Mouse (Mus musculus): ENCODE data around the gene Ube2d3. TPM values are rescaled to one million over a fixed set of nuclear protein-coding genes. Genes with fewer than 3 reads are reported as not detected.
"Not testable (repeated sequence)": the region's sequence is repeated elsewhere in the genome, so short reads cannot be mapped to it uniquely, and the experiment has no call there.

The Ube2d3 gene
- polyA plus RNA-seq, 1 experiment = 391 TPM

- Histone ChIP-seq H3K36me3 (replicated peaks; ENCODE audit: low read length) (peaks cover 8% of the 10 kb centered on the region), H3K4me3 (replicated peaks) (peak within 1 kb of the TSS; percentile 100), H3K9me3 (peaks cover 2% of the 10 kb centered on the region; the same call in 1 of the 2 replicates), H3K4me1 (peaks cover 13% of the 10 kb centered on the region), H3K27me3 (replicated peaks) (peaks cover 7% of the 10 kb centered on the region)
- TF ChIP-seq FLI1 (IDR thresholded peaks at IDR 0.05; ENCODE audit: low read length) (no peak), GATA1 (IDR thresholded peaks at IDR 0.05; ENCODE audit: borderline replicate concordance, low read length) (no peak)
Observed at GRCm38 (mm10) chr3:135485128-135485899, 47.4 kb downstream of the Ube2d3 start, which contains the start of gene Manba. TSS of gene Manba (plus strand) at chr3:135485611.

GRCm38 (mm10) chr3:135485900-135486241, 47.9 kb downstream of the Ube2d3 start:
- H3K4me1 ChIP-seq = peaks cover 13% of the 10 kb centered on the region
- TF ChIP-seq FLI1 (IDR thresholded peaks at IDR 0.05; ENCODE audit: low read length) = no peak
- TF ChIP-seq GATA1 (IDR thresholded peaks at IDR 0.05; ENCODE audit: borderline replicate concordance, low read length) = no peak
- peaks cover 6% of the 10 kb centered on the region; the same call in 1 of the 2 replicates for H3K9me3 ChIP-seq
- peaks cover 2% of the 10 kb centered on the region for H3K27me3 ChIP-seq (replicated peaks)
- peaks cover 13% of the 10 kb centered on the region for H3K36me3 ChIP-seq (replicated peaks; ENCODE audit: low read length)
- H3K4me3 ChIP-seq (replicated peaks) = peak overlapping the region; percentile 100

- H3K27me3 ChIP-seq (replicated peaks) = peaks cover 2% of the 10 kb centered on the region
- TF ChIP-seq GATA1 (IDR thresholded peaks at IDR 0.05; ENCODE audit: borderline replicate concordance, low read length) (no peak), FLI1 (IDR thresholded peaks at IDR 0.05; ENCODE audit: low read length) (no peak)
- peaks cover 18% of the 10 kb centered on the region for H3K36me3 ChIP-seq (replicated peaks; ENCODE audit: low read length)
- peak overlapping the region; percentile 100 for H3K4me3 ChIP-seq (replicated peaks)
- peaks cover 6% of the 10 kb centered on the region; the same call in 1 of the 2 replicates for H3K9me3 ChIP-seq
- peaks cover 13% of the 10 kb centered on the region for H3K4me1 ChIP-seq
Observed at GRCm38 (mm10) chr3:135486351-135486750, 48.4 kb downstream of the Ube2d3 start.

GRCm38 (mm10) chr3:135487803-135488202, 49.9 kb downstream of the Ube2d3 start:
- Histone ChIP-seq H3K36me3 (replicated peaks; ENCODE audit: low read length) (peaks cover 24% of the 10 kb centered on the region), H3K4me3 (replicated peaks) (no peak overlapping the region), H3K4me1 (peaks cover 13% of the 10 kb centered on the region), H3K27me3 (replicated peaks) (no peaks in the 10 kb centered on the region), H3K9me3 (peaks cover 6% of the 10 kb centered on the region; the same call in 1 of the 2 replicates)
- TF ChIP-seq FLI1 (IDR thresholded peaks at IDR 0.05; ENCODE audit: low read length) (no peak), GATA1 (IDR thresholded peaks at IDR 0.05; ENCODE audit: borderline replicate concordance, low read length) (no peak)

GRCm38 (mm10) chr3:135489865-135490520, 52.0 kb downstream of the Ube2d3 start:
- Histone ChIP-seq H3K4me3 (replicated peaks) (no peak overlapping the region), H3K4me1 (peaks cover 11% of the 10 kb centered on the region), H3K36me3 (replicated peaks; ENCODE audit: low read length) (peaks cover 24% of the 10 kb centered on the region), H3K9me3 (peaks cover 6% of the 10 kb centered on the region; the same call in 1 of the 2 replicates), H3K27me3 (replicated peaks) (no peaks in the 10 kb centered on the region)
- TF ChIP-seq FLI1 (IDR thresholded peaks at IDR 0.05; ENCODE audit: low read length) (no peak), GATA1 (IDR thresholded peaks at IDR 0.05; ENCODE audit: borderline replicate concordance, low read length) (no peak)

DNA sequence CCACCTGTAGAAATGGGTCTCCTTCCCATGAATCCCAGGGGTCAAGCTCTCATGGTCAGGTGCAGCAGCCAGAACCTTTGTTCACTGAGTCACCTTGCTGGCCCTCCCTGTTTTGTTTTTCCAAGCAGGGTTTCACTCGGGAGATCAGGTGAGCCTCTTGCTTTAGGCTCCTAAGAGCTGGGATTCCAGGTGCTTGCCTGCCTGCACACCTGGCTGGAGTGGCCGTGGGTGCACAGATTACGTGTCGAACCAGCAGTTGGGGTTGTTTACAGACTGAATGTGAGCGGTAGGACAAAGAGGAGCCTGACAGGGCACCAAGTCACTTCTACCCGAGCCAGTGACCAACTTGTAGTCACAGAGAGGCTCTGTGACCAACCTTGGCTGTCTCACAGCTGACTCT, 53.2 kb downstream of the Ube2d3 start:
- Histone ChIP-seq H3K4me1 (peaks cover 7% of the 10 kb centered on the region; the same call in 1 of the 2 replicates), H3K36me3 (replicated peaks; ENCODE audit: low read length) (peaks cover 24% of the 10 kb centered on the region), H3K9me3 (peaks cover 6% of the 10 kb centered on the region; the same call in 1 of the 2 replicates), H3K4me3 (replicated peaks) (no peak overlapping the region), H3K27me3 (replicated peaks) (no peaks in the 10 kb centered on the region)
- TF ChIP-seq FLI1 (IDR thresholded peaks at IDR 0.05; ENCODE audit: low read length) (no peak), GATA1 (IDR thresholded peaks at IDR 0.05; ENCODE audit: borderline replicate concordance, low read length) (no peak)

- H3K27me3 ChIP-seq (replicated peaks); H3K4me1 ChIP-seq; H3K4me3 ChIP-seq (replicated peaks): not testable (repeated sequence)
- Histone ChIP-seq H3K9me3 (peaks cover 11% of the 10 kb centered on the region), H3K36me3 (replicated peaks; ENCODE audit: low read length) (peaks cover 24% of the 10 kb centered on the region)
Observed at GRCm38 (mm10) chr3:135493320-135493719, 55.4 kb downstream of the Ube2d3 start.

GRCm38 (mm10) chr3:135497956-135498355, 60.0 kb downstream of the Ube2d3 start:
- not testable (repeated sequence) for H3K27me3 ChIP-seq (replicated peaks); H3K36me3 ChIP-seq (replicated peaks; ENCODE audit: low read length); H3K4me3 ChIP-seq (replicated peaks); H3K9me3 ChIP-seq
- peaks cover 26% of the 10 kb centered on the region for H3K4me1 ChIP-seq

GRCm38 (mm10) chr3:135498891-135499290, 60.9 kb downstream of the Ube2d3 start:
- Histone ChIP-seq H3K4me3 (replicated peaks) (no peak overlapping the region), H3K4me1 (peaks cover 32% of the 10 kb centered on the region), H3K36me3 (replicated peaks; ENCODE audit: low read length) (peaks cover 8% of the 10 kb centered on the region), H3K27me3 (replicated peaks) (peaks cover 10% of the 10 kb centered on the region), H3K9me3 (peaks cover 9% of the 10 kb centered on the region)
- TF ChIP-seq GATA1 (IDR thresholded peaks at IDR 0.05; ENCODE audit: borderline replicate concordance, low read length) (peak; percentile 52; the same call in 1 of the 3 replicates), FLI1 (IDR thresholded peaks at IDR 0.05; ENCODE audit: low read length) (no peak)

DNA sequence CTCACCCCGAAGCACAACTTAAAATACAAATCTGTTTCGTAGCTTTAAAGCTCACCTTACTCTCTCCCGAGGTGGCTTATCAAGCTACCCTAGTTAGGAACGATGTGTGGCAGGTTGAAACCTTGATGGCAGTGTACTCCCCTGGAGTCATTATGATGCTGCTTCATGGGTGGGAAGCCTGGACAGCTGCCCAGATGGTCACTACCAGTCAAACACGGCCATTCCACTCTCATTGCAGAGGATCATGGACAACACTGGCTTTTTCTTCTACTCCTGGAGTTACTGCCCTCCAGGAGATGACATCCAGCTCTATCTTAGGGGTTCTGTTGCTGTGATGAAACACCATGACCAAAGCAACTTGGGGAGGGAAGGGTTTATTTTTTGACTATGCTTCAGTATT, 65.2 kb downstream of the Ube2d3 start:
- H3K9me3 ChIP-seq = peaks cover 6% of the 10 kb centered on the region
- peaks cover 38% of the 10 kb centered on the region for H3K4me1 ChIP-seq
- H3K36me3 ChIP-seq (replicated peaks; ENCODE audit: low read length) = peaks cover 18% of the 10 kb centered on the region
- H3K27me3 ChIP-seq (replicated peaks) = peaks cover 10% of the 10 kb centered on the region
- TF ChIP-seq GATA1 (IDR thresholded peaks at IDR 0.05; ENCODE audit: borderline replicate concordance, low read length) (no peak), FLI1 (IDR thresholded peaks at IDR 0.05; ENCODE audit: low read length) (no peak)
- H3K4me3 ChIP-seq (replicated peaks) = no peak overlapping the region

Data from megakaryocyte, embryonic 14.5 days (primary cell).